Mouse (Mus musculus) gastrocnemius, postnatal 4 days (tissue): ENCODE results near the gene Clgn. TPM values are rescaled to one million over a fixed set of nuclear protein-coding genes. Genes with fewer than 3 reads are reported as not detected.

ENCODE experiments used
- DNase-seq, 2 experiments: peaks; one replicate each; pipeline ENCODE4 v3.0.0; 2021 to 2022; ENCODE audit warnings: low spot score in 2 of 2, mixed read lengths in 2 of 2
- long read RNA-seq, 2 experiments: library from polyadenylated mRNA; stranded (forward); transcript quantifications; one replicate each; pipeline ENCODE4 v2.0.0; 2021
- total RNA-seq, 2 experiments: library from RNA; stranded (reverse); gene quantifications; 2 replicates each; pipeline ENCODE4 v1.2.3; 2021

Clgn gene
- under 1 TPM in 1 of 2 experiments, not detected in 1; 0.10 TPM for total RNA-seq
- long read RNA-seq, experiment 1 = 0 reads
- long read RNA-seq, experiment 2 = 0 reads

- peak; percentile 24 to 43 for DNase-seq
These were observed at the start of gene Clgn for GRCm38 (mm10) chr8:83389316-83390005. Gene Clgn (plus strand): TSS chr8:83389867.

- DNase-seq = no peak
These were observed 47.6 kb upstream of the Clgn start for GRCm38 (mm10) chr8:83342076-83342475.

- DNase-seq = no peak
These were observed 47.0 kb upstream of the Clgn start for GRCm38 (mm10) chr8:83342693-83343092.

GRCm38 (mm10) chr8:83348263-83348662 is 41.4 kb upstream of the Clgn start, which contains the start of gene Mgat4d:
Gene Mgat4d (plus strand): TSS chr8:83348471.
- no peak for DNase-seq

- no peak for DNase-seq
These were observed 38.4 kb upstream of the Clgn start for GRCm38 (mm10) chr8:83351315-83351714.

GRCm38 (mm10) chr8:83363156-83363769 is 26.4 kb upstream of the Clgn start:
- DNase-seq = peak in 1 of 2 experiments; percentile 27

GRCm38 (mm10) chr8:83377231-83377630 is 12.4 kb upstream of the Clgn start:
- DNase-seq = no peak

GRCm38 (mm10) chr8:83380141-83380540 is 9.5 kb upstream of the Clgn start:
- DNase-seq = no peak

- no peak for DNase-seq
These were observed 8.7 kb upstream of the Clgn start for GRCm38 (mm10) chr8:83381016-83381415.

GRCm38 (mm10) chr8:83382850-83383249 is 6.8 kb upstream of the Clgn start:
- DNase-seq = no peak

- no peak for DNase-seq
These were observed 487 bp downstream of the Clgn start for GRCm38 (mm10) chr8:83390006-83390701.

- no peak for DNase-seq
These were observed 2.9 kb downstream of the Clgn start for GRCm38 (mm10) chr8:83392521-83392920.

- DNase-seq = no peak
These were observed 4.7 kb downstream of the Clgn start for GRCm38 (mm10) chr8:83394325-83394724.

GRCm38 (mm10) chr8:83396680-83397079 is 7.0 kb downstream of the Clgn start:
- DNase-seq = no peak

- DNase-seq = no peak
These were observed 8.1 kb downstream of the Clgn start for GRCm38 (mm10) chr8:83397726-83398125.

GRCm38 (mm10) chr8:83405548-83405947 is 15.9 kb downstream of the Clgn start:
- no peak for DNase-seq

- DNase-seq = no peak
These were observed 17.2 kb downstream of the Clgn start for GRCm38 (mm10) chr8:83406836-83407235.

GRCm38 (mm10) chr8:83408496-83408895 is 18.8 kb downstream of the Clgn start:
- no peak for DNase-seq

- DNase-seq = no peak
These were observed 27.2 kb downstream of the Clgn start for GRCm38 (mm10) chr8:83416878-83417277.

- no peak for DNase-seq
These were observed 28.3 kb downstream of the Clgn start for GRCm38 (mm10) chr8:83417970-83418369.

GRCm38 (mm10) chr8:83418805-83419516 is 29.3 kb downstream of the Clgn start:
- no peak for DNase-seq
